Mouse (Mus musculus) intestine, postnatal 0 days (tissue): ENCODE data around the gene Trio. TPM values are rescaled to one million over a fixed set of nuclear protein-coding genes. Genes with fewer than 3 reads are reported as not detected.
"Not testable (repeated sequence)": the region's sequence is repeated elsewhere in the genome, so short reads cannot be mapped to it uniquely, and the experiment has no call there.

Source experiments
- ATAC-seq: fragments of 200-750 bp; cut with Nextera tagmentation; 2 replicates; pipeline ENCODE4 v1.8.0; 2017; ENCODE audit warnings: mild to moderate bottlenecking, moderate TSS enrichment, moderate library complexity
- H3K27ac ChIP-seq: fragments of 300-500 bp; sonication (generic); 2 replicates; pipeline ENCODE4 v1.5.1; 2014; ENCODE audit warnings: mild to moderate bottlenecking, low read depth, low read length, moderate library complexity
- H3K27me3 ChIP-seq: fragments of 300-500 bp; sonication (generic); replicated peaks from 2 replicates; pipeline ENCODE4 v1.6.1; 2014; ENCODE audit warnings: low read length, mixed read lengths; ENCODE audit not compliant: control insufficient read depth, insufficient read depth
- H3K36me3 ChIP-seq: fragments of 300-500 bp; sonication (generic); 2 replicates; pipeline ENCODE4 v1.6.1; 2014; ENCODE audit warnings: mild to moderate bottlenecking, moderate library complexity; ENCODE audit not compliant: control insufficient read depth, insufficient read depth
- H3K4me1 ChIP-seq: fragments of 300-500 bp; sonication (generic); replicated peaks from 2 replicates; pipeline ENCODE4 v1.6.1; 2014; ENCODE audit warnings: antibody characterized with exemption, low read length, mixed read lengths; ENCODE audit not compliant: control insufficient read depth, insufficient read depth
- H3K4me2 ChIP-seq: fragments of 300-500 bp; sonication (generic); replicated peaks from 2 replicates; pipeline ENCODE4 v1.6.1; 2014; ENCODE audit warnings: low read depth, mild to moderate bottlenecking, moderate library complexity
- H3K4me3 ChIP-seq: fragments of 300-500 bp; sonication (generic); 2 replicates; pipeline ENCODE4 v1.5.1; 2014; ENCODE audit warnings: low read depth, low read length
- H3K9ac ChIP-seq: fragments of 300-500 bp; sonication (generic); 2 replicates; pipeline ENCODE4 v1.6.1; 2014; ENCODE audit warnings: mild to moderate bottlenecking, low read depth, low read length
- H3K9me3 ChIP-seq: fragments of 300-500 bp; sonication (generic); 2 replicates; pipeline ENCODE4 v1.6.1; 2016; ENCODE audit warnings: mixed run types; ENCODE audit not compliant: control insufficient read depth
- CTCF ChIP-seq: sonication (generic); IDR thresholded peaks from 2 replicates; pipeline ENCODE4 v1.5.1; 2016; ENCODE audit warnings: low read depth, mild to moderate bottlenecking, control low read depth, antibody characterized with exemption, moderate library complexity
- WGBS: fragments of 180-500 bp; shearing (Covaris S2); extraction: QIAGEN DNeasy Blood & Tissue Kit; methylation state at CpG from one replicate; pipeline ENCODE4 v1.1.7; 2014; 5-methylcytosine and 5-hydroxymethylcytosine counted together
- polyA plus RNA-seq: library from polyadenylated mRNA; unstranded; fragments of >200 nt; fragmentation: Nextera tagmentation; extraction: Ambion mirVana; gene quantifications from 2 replicates; pipeline ENCODE4 v1.2.1, GENCODE M21; 2015

Trio gene
- polyA plus RNA-seq, 1 experiment from 2014 or later, result 10.0 TPM

DNA sequence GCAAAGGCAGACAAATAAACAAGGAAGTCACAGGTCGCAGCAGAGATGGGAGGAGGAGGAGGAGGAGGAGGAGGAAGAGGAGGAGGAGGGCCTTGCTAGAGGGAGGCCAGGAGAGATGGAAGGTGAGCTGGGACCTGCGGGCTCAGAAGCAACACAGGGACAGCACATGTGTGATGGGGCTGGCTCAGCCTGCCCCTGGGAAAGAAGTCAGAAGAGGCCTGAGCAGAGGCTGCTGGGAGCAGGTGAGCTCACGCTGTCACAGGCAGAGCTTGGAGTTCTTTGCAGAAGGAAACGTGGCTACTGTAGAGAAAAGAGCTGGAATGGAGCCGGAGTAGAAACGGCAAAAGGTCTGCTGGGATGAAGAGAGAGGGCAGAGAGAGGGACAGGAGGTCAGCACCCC, 185.5 kb downstream of the Trio start:
- Histone ChIP-seq H3K4me3 (no peak overlapping the region), H3K36me3 (peaks cover 53% of the 10 kb centered on the region), H3K27me3 (no peaks in the 10 kb centered on the region), H3K27ac (no peak overlapping the region), H3K4me1 (no peaks in the 10 kb centered on the region), H3K9me3 (no peaks in the 10 kb centered on the region), H3K9ac (no peak overlapping the region), H3K4me2 (no peak overlapping the region)
- no peak for TF ChIP-seq CTCF
- 60% methylated on average over 6 of the region's 6 CpGs for WGBS
- no peak for ATAC-seq

DNA sequence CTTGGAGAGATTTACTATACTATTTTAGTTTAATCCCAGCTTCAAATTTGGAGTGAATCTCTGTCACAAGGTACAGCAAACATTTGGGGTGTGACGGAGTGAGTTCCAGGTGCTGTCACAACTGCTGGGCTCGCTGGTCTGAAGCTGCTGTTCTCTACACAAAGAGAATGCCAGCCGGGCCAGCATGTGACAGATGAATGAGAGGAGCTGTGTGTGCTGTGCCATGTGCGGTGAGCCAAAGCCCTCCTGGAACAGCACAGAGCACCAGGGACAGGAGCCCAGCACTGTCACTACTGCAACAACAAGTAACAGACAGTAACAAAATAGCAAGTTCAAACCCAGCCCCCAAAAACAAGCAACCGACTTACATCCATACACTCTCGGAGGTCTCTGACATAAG, 194.0 kb downstream of the Trio start:
- Histone ChIP-seq H3K4me1 (no peaks in the 10 kb centered on the region), H3K4me2 (no peak overlapping the region), H3K9me3 (no peaks in the 10 kb centered on the region), H3K27me3 (no peaks in the 10 kb centered on the region), H3K9ac (no peak overlapping the region), H3K27ac (no peak overlapping the region; the same call in 1 of the 2 replicates), H3K4me3 (no peak overlapping the region), H3K36me3 (peaks cover 70% of the 10 kb centered on the region)
- WGBS, result 93% methylated on average over 6 of the region's 6 CpGs
- TF ChIP-seq CTCF, result no peak
- ATAC-seq, result no peak

DNA sequence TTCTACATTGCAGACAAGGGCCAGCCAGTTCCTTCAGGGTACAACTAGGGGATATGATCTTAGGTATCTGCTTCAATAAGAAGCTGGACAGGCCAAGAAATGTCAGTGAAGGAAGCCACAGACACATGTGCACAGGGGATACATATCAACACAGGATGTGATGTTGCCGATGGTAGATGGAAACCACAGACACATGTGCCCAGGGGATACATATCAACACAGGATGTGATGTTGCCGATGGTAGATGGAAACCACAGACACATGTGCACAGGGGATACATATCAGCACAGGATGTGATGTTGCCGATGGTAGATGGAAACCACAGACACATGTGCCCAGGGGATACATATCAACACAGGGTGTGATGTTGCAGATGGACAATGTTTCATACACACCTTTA, 197.8 kb downstream of the Trio start:
- not testable (repeated sequence) for H3K27me3 ChIP-seq, ATAC-seq, H3K4me2 ChIP-seq, H3K4me3 ChIP-seq, H3K9me3 ChIP-seq, H3K27ac ChIP-seq, H3K4me1 ChIP-seq, H3K9ac ChIP-seq
- peaks cover 82% of the 10 kb centered on the region for H3K36me3 ChIP-seq
- WGBS, result 73% methylated on average over 3 of the region's 3 CpGs

DNA sequence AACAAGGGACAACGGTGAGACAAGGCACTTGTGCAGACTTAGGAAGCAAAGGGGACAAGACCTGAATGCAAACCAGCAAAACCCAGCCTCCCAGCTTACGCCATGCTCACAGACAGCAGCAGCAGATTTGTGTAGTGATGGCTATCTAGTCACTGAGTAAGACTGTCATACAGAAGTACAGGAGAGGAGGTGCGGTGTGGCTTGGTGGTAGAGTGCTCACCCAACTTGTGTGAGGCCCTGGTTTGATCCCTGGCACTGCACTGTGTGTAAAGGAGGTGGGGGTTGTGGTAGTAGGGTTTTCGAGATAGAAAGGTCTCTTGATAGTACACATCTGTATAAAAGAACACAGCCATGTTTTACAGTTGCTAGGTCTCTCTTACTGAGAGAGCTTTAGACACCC, 198.8 kb downstream of the Trio start:
- WGBS, result 93% methylated on average over 4 of the region's 4 CpGs
- ATAC-seq, result no peak
- Histone ChIP-seq H3K4me3 (no peak overlapping the region), H3K9ac (no peak overlapping the region), H3K27me3 (no peaks in the 10 kb centered on the region), H3K4me2 (no peak overlapping the region), H3K4me1 (no peaks in the 10 kb centered on the region), H3K36me3 (peaks cover 73% of the 10 kb centered on the region), H3K9me3 (no peaks in the 10 kb centered on the region), H3K27ac (no peak overlapping the region)
- no peak for TF ChIP-seq CTCF

DNA sequence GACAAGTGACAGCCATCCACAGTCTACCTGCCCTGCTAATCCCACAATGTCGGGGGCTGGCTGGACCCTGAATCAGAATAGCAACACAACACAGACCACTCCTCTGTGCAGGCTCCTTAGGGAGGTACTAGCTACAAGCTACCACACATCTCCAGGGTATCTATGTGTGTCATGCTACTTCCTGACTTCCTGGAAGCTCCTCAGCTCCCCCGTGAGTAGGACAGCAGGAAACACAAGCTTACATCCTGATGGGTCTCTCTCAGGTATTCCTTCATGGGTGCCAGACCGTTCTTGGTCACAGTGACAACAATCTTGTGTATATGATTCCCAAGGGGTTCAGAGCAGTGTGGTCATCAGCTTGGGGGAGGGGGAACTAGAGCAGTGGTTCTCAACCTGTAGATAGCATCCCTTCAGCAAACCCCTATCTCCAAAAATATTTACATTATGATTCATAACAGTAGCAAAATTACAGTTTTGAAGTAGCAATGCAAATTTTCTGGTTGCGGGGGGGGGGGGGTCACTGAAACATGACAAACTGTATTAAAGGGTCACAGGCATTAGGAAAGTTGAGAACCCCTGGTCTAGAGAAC, 199.5 kb downstream of the Trio start:
- no peak overlapping the region for H3K27ac ChIP-seq
- 86% methylated on average over 4 of the region's 4 CpGs for WGBS
- peaks cover 72% of the 10 kb centered on the region for H3K36me3 ChIP-seq
- H3K4me2 ChIP-seq, result no peak overlapping the region
- TF ChIP-seq CTCF, result no peak
- ATAC-seq, result no peak
- H3K4me3 ChIP-seq, result no peak overlapping the region
- H3K4me1 ChIP-seq, result no peaks in the 10 kb centered on the region
- H3K9me3 ChIP-seq, result no peaks in the 10 kb centered on the region
- no peak overlapping the region for H3K9ac ChIP-seq
- no peaks in the 10 kb centered on the region for H3K27me3 ChIP-seq

DNA sequence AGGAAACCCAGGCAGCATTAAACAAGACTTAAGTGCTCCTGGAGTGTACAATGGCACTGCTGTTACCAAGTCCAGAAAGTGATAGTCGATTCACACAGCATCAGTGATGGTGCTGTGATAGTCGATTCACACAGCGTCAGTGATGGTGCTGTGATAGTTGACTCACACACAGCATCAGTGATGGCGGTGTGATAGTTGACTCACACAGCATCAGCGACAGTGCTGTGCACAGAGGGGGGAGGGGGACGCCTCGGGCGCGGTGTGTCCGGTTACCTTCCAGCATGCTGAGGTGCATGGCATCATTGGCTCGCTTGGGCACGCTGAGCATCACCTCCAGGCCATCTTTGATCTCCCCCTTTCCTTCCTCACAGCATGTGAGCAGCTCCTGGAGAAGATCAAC, 200.3 kb downstream of the Trio start:
- no peak for ATAC-seq
- peaks cover 71% of the 10 kb centered on the region for H3K36me3 ChIP-seq

DNA sequence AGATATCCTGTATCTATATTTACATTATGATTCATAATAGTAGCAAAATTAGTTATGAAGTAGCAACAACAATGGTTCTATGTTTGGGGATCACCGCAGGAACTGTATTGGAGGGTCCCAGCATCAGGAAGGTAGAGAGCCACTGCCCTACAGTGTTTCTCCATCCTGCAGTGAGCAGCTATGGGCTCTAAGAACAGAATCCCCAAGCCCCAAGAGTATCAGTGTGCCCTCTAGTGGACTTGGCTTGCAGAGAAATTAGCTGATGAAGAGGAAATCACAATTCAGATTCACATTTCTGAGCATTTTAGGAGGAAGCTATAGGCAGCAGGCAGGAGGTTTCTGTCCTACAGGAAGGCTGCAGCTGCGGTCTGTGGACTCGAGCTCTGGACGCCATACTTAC, 202.1 kb downstream of the Trio start:
- TF ChIP-seq CTCF, result peak; percentile 84
- 90% methylated on average over 4 of the region's 4 CpGs for WGBS
- no peak for ATAC-seq
- Histone ChIP-seq H3K4me3 (no peak overlapping the region), H3K27me3 (no peaks in the 10 kb centered on the region), H3K9me3 (no peaks in the 10 kb centered on the region), H3K36me3 (peaks cover 74% of the 10 kb centered on the region), H3K4me2 (no peak overlapping the region), H3K27ac (no peak overlapping the region), H3K4me1 (no peaks in the 10 kb centered on the region), H3K9ac (no peak overlapping the region)

More for the DNA sequence above, 200.3 kb downstream of the Trio start:
- WGBS, result 89% methylated on average over 12 of the region's 12 CpGs
- Histone ChIP-seq H3K4me3 (no peak overlapping the region), H3K27me3 (no peaks in the 10 kb centered on the region), H3K9me3 (no peaks in the 10 kb centered on the region), H3K4me1 (no peaks in the 10 kb centered on the region), H3K4me2 (no peak overlapping the region), H3K27ac (no peak overlapping the region), H3K9ac (no peak overlapping the region)
- no peak for TF ChIP-seq CTCF
